Mouse (Mus musculus): ENCODE data around the gene Vmn2r53.
"Not testable (repeated sequence)": the region's sequence is repeated elsewhere in the genome, so short reads cannot be mapped to it uniquely, and the experiment has no call there.

Vmn2r53 gene

DNA sequence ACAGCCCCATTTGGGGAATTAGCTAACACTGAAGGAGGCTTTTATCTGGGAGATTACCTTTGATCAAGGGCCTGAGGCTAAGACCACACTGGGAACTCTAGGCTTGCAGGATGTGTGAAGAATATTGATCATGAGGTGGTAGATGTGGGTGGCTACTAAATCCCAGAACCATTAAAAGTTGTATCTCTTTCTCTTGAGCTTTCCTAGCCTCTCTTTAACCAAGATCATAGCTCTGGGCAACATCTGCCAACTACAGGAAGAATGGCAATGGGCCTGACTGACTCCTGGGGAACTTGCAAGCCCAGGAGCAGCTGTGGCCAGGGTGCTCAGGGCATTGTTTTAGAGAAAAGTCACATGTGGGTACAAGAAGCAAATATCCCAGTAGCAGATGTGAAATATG lies at the start of gene Vmn2r53:
Vmn2r53 (minus strand) TSS at position 101 of the 400 bp plus-strand sequence.
- in situ Hi-C loops (cut with MboI; ENCODE audit: low pct_unique_long_range_greater_than_20kb in 1 of 2, low sequenced_read_pairs in 2 of 2, unreplicated experiment in 1 of 2): no loop called here

DNA sequence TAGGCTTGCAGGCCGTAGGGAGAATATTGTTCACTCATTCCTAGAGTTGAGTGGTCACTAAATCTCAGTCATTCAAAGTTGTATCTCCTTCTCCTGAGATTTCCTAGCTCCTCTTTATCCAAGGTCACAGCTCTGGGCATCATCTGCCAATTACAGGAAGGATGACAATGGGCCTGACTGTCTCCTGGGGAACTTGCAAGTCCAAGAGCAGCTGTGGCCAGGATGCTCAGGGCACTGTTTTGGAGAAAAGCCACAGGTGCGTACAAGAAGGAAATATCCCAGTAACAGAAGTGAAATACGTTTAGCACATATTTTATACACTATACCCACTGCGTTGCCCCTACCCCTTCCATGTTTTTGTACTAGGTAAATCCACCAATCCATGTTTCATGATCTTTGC lies 31.6 kb upstream of the Vmn2r53 start, which contains the start of gene Vmn2r54:
Vmn2r54 (minus strand) TSS at position 101 of the 400 bp plus-strand sequence.
- in situ Hi-C loops (cut with MboI; ENCODE audit: low pct_unique_long_range_greater_than_20kb in 1 of 2, low sequenced_read_pairs in 2 of 2, unreplicated experiment in 1 of 2): not testable (repeated sequence)

All from mouse embryonic stem cell (cell line).